Mouse (Mus musculus) MEL (cell line): ENCODE data around the gene Auts2. TPM values are rescaled to one million over a fixed set of nuclear protein-coding genes. Genes with fewer than 3 reads are reported as not detected.

Experiments used
- DNase-seq: peaks from one replicate; pipeline ENCODE4 v3.0.0; 2011; ENCODE audit warnings: low read depth, low spot score
- H3K27ac ChIP-seq: 2 replicates; pipeline ENCODE4 v1.5.1; 2012; ENCODE audit warnings: low read depth, mild to moderate bottlenecking, control low read depth, low read length, moderate library complexity; ENCODE audit not compliant: control insufficient read depth
- H3K27me3 ChIP-seq, 2 experiments: fragments of 150-350 bp in 1 of 2; sonication (generic) in 1 of 2; 2 replicates each; pipeline ENCODE4 v1.6.1; 2012; ENCODE audit warnings: low read length in 2 of 2, mild to moderate bottlenecking in 2 of 2, improper control_type of control experiment in 1 of 2, moderate library complexity in 1 of 2; ENCODE audit not compliant: insufficient read depth in 2 of 2, control insufficient read depth in 1 of 2
- H3K36me3 ChIP-seq, 2 experiments: 2 replicates each; pipeline ENCODE4 v1.6.1; 2012 to 2014; ENCODE audit warnings: low read length in 2 of 2, improper control_type of control experiment in 1 of 2, inconsistent platforms in 1 of 2, mild to moderate bottlenecking in 1 of 2; ENCODE audit not compliant: insufficient read depth in 2 of 2, control insufficient read depth in 1 of 2
- H3K4me1 ChIP-seq, 2 experiments: fragments of 150-350 bp in 1 of 2; sonication (generic) in 1 of 2; 2 replicates each; pipeline ENCODE4 v1.6.1; 2012; ENCODE audit warnings: low read length in 2 of 2, improper control_type of control experiment in 1 of 2, mild to moderate bottlenecking in 1 of 2; ENCODE audit not compliant: insufficient read depth in 2 of 2, control insufficient read depth in 1 of 2
- H3K4me3 ChIP-seq, 2 experiments: fragments of 150-350 bp in 1 of 2; sonication (generic) in 1 of 2; 2 replicates each; pipeline ENCODE4 v1.5.1; 2012; ENCODE audit warnings: low read depth in 2 of 2, low read length in 2 of 2, mild to moderate bottlenecking in 2 of 2, moderate library complexity in 2 of 2, control low read depth in 1 of 2, improper control_type of control experiment in 1 of 2; ENCODE audit not compliant: control insufficient read depth in 1 of 2, insufficient read depth in 1 of 2
- H3K79me2 ChIP-seq: 2 replicates; pipeline ENCODE4 v1.6.1; 2012; ENCODE audit warnings: mild to moderate bottlenecking, low read length, moderate library complexity; ENCODE audit not compliant: control insufficient read depth, poor library complexity, insufficient read depth
- H3K9ac ChIP-seq: 2 replicates; pipeline ENCODE4 v1.6.1; 2012; ENCODE audit warnings: low read depth, mild to moderate bottlenecking, control low read depth, low read length, moderate library complexity; ENCODE audit not compliant: control insufficient read depth, poor library complexity, severe bottlenecking
- H3K9me3 ChIP-seq: fragments of 150-350 bp; sonication (generic); replicated peaks from 2 replicates; pipeline ENCODE4 v1.6.1; 2012; ENCODE audit warnings: mild to moderate bottlenecking, low read length, improper control_type of control experiment, moderate library complexity; ENCODE audit not compliant: insufficient read depth
- BHLHE40 ChIP-seq: IDR thresholded peaks from 2 replicates; pipeline ENCODE4 v1.6.1; 2012; ENCODE audit warnings: low read depth, mild to moderate bottlenecking, inconsistent platforms, low read length, improper control_type of control experiment, borderline replicate concordance
- GABPA ChIP-seq: IDR thresholded peaks from 2 replicates; pipeline ENCODE4 v1.6.1; 2012; ENCODE audit warnings: low read depth, mild to moderate bottlenecking, inconsistent platforms, low read length, improper control_type of control experiment, moderate library complexity
- HCFC1 ChIP-seq: IDR thresholded peaks from 2 replicates; pipeline ENCODE4 v1.6.1; 2012; ENCODE audit warnings: low read depth, mild to moderate bottlenecking, inconsistent platforms, low read length, improper control_type of control experiment, moderate library complexity
- JUND ChIP-seq: IDR thresholded peaks from 2 replicates; pipeline ENCODE4 v1.6.1; 2011; ENCODE audit warnings: low read depth, mild to moderate bottlenecking, improper control_type of control experiment, low read length
- KAT2A ChIP-seq: conservative IDR thresholded peaks from 2 replicates; pipeline ENCODE4 v1.6.1; 2012; ENCODE audit warnings: low read depth, low read length, improper control_type of control experiment, inconsistent platforms
- MEF2A ChIP-seq: IDR thresholded peaks from 2 replicates; pipeline ENCODE4 v1.6.1; 2014; ENCODE audit warnings: low read depth, mild to moderate bottlenecking, inconsistent platforms, low read length, improper control_type of control experiment; ENCODE audit not compliant: poor library complexity, insufficient replicate concordance, severe bottlenecking; ENCODE audit errors: extremely low read depth
- MXI1 ChIP-seq: IDR thresholded peaks from 2 replicates; pipeline ENCODE4 v1.6.1; 2011; ENCODE audit warnings: mild to moderate bottlenecking, low read depth, low read length, improper control_type of control experiment
- MYC ChIP-seq: IDR thresholded peaks from 2 replicates; pipeline ENCODE4 v1.6.1; 2011; ENCODE audit warnings: low read depth, mild to moderate bottlenecking, low read length, improper control_type of control experiment, moderate library complexity
- POLR2A ChIP-seq, 2 experiments: IDR thresholded peaks; 2 replicates each; pipeline ENCODE4 v1.6.1; 2011 to 2012; ENCODE audit warnings: low read length in 2 of 2, mild to moderate bottlenecking in 2 of 2, control low read depth in 1 of 2, improper control_type of control experiment in 1 of 2, low read depth in 1 of 2, moderate library complexity in 1 of 2; ENCODE audit not compliant: control insufficient read depth in 1 of 2, insufficient read depth in 1 of 2, poor library complexity in 1 of 2
- SMC3 ChIP-seq: IDR thresholded peaks from 2 replicates; pipeline ENCODE4 v1.6.1; 2011; ENCODE audit warnings: low read depth, low read length, improper control_type of control experiment
- TCF12 ChIP-seq: IDR thresholded peaks from 2 replicates; pipeline ENCODE4 v1.6.1; 2014; ENCODE audit warnings: low read depth, mild to moderate bottlenecking, inconsistent platforms, low read length, improper control_type of control experiment, moderate library complexity
- UBTF ChIP-seq: IDR thresholded peaks from 2 replicates; pipeline ENCODE4 v1.6.1; 2012; ENCODE audit warnings: low read depth, mild to moderate bottlenecking, inconsistent platforms, low read length, improper control_type of control experiment, moderate library complexity, borderline replicate concordance; ENCODE audit not compliant: insufficient read depth
- USF1 ChIP-seq: IDR thresholded peaks from 2 replicates; pipeline ENCODE4 v1.6.1; 2014; ENCODE audit warnings: low read depth, mild to moderate bottlenecking, inconsistent platforms, low read length, improper control_type of control experiment, moderate library complexity
- ZMIZ1 ChIP-seq: IDR thresholded peaks from 2 replicates; pipeline ENCODE4 v1.6.1; 2012; ENCODE audit warnings: low read depth, mild to moderate bottlenecking, inconsistent platforms, low read length, improper control_type of control experiment, moderate library complexity
- ZNF384 ChIP-seq: IDR thresholded peaks from 2 replicates; pipeline ENCODE4 v1.6.1; 2012; ENCODE audit warnings: low read depth, mild to moderate bottlenecking, inconsistent platforms, low read length, improper control_type of control experiment
- polyA plus RNA-seq, 2 experiments: library from polyadenylated mRNA; stranded (reverse) in 1 of 2; unstranded in 1 of 2; fragments of >175 nt in 1 of 2; fragments of >200 nt in 1 of 2; gene quantifications; 2 replicates each; pipeline versions ENCODE4 v1.2.1 to v1.2.4; 2012; ENCODE audit warnings: low replicate concordance in 2 of 2, low read depth in 1 of 2; ENCODE audit not compliant: insufficient read length in 2 of 2, insufficient read depth in 1 of 2, missing spikeins in 1 of 2
- total RNA-seq: library from RNA; depleted of rRNA; stranded (reverse); fragments of 300-350 nt; gene quantifications from 2 replicates; pipeline ENCODE4 v1.2.3, GENCODE M21; 2012

The Auts2 gene
- total and polyA plus RNA-seq, 3 experiments = not detected

DNA sequence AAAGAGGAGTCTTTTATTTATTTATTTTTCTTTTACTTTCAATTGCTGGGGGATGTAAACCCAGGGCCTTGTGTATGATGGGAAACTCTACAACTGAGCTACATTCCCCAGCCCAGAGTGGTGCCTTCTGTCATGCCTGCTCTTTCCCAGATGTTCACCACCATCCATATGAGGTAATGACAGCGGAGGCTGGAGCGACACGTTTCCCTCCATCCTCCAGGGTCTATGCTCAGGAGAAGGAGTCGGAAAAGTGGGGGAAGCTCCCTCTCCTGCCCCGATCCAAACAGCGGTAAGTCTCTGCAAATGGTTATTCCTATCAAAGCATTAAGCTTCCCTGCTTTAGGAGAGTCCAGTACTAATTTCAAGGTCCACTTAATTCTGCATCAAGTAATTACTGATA is 768.4 kb downstream of the Auts2 start:
- Histone ChIP-seq H3K9me3 (no peaks in the 10 kb centered on the region), H3K4me3 (no peak overlapping the region), H3K4me1 (no peaks in the 10 kb centered on the region), H3K36me3 (no peaks in the 10 kb centered on the region), H3K79me2 (no peaks in the 10 kb centered on the region), H3K27ac (no peak overlapping the region), H3K27me3 (no peaks in the 10 kb centered on the region), H3K9ac (no peak overlapping the region)
- no peak for DNase-seq
- TF ChIP-seq UBTF (no peak), USF1 (no peak), TCF12 (no peak), ZMIZ1 (no peak), BHLHE40 (no peak), HCFC1 (no peak), MYC (no peak)

DNA sequence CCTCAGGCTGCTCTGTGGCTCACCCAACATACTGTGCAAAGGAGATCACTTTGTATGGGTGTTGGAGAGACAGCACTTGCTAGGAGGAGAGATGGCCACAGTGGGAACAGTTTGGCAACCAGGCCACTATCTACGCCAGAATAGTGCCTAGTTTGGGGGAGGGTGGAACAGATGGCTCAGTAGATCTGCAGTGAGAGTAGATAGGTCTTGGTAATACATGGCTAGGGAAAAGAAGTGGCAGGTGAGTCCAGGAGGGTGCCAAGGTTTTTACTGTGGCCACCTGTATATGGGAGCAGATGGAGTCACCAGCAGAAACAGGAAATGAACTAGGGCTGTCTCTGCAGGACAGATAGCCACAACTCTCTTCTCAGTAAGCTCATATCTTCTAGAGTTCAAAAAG is 770.5 kb downstream of the Auts2 start:
- TF ChIP-seq JUND (no peak), POLR2A (IDR thresholded peaks at IDR 0.05; ENCODE audit: control insufficient read depth in 1 of 2, insufficient read depth in 1 of 2, low read depth in 1 of 2, low read length in 2 of 2, poor library complexity in 1 of 2) (no peak), MEF2A (no peak), BHLHE40 (no peak), ZNF384 (no peak), SMC3 (no peak), ZMIZ1 (no peak), MXI1 (no peak)
- TF ChIP-seq, all 39 proteins: peak for 0
- Histone ChIP-seq H3K9ac (no peak overlapping the region), H3K36me3 (no peaks in the 10 kb centered on the region), H3K27ac (no peak overlapping the region), H3K27me3 (no peaks in the 10 kb centered on the region), H3K4me1 (no peaks in the 10 kb centered on the region), H3K79me2 (no peaks in the 10 kb centered on the region), H3K4me3 (no peak overlapping the region), H3K9me3 (no peaks in the 10 kb centered on the region)
- DNase-seq = no peak

DNA sequence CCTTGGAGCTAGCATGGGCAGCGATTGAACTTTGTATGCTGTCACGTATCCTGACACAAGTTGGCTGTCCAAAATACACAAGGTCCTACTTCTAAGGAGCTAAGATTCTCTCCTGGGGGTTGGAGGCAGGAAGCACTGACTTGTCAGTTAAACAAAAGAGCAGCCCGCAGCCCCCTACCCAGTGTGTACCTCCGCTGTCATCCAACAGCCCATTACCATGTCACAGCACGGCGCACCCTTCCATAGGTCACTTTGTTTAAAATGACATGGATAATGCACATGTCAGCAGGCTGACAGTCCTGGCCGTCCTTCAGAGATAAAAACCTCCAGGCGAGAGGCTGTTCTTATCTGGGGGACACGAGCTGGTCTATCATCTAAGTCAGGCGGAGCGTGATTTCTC is 773.9 kb downstream of the Auts2 start:
- no peaks in the 10 kb centered on the region for H3K36me3 ChIP-seq
- no peaks in the 10 kb centered on the region for H3K27me3 ChIP-seq
- H3K4me1 ChIP-seq = no peaks in the 10 kb centered on the region
- no peak for TF ChIP-seq UBTF
- TF ChIP-seq GABPA = no peak
- TF ChIP-seq KAT2A = no peak
- no peaks in the 10 kb centered on the region for H3K9me3 ChIP-seq
- no peak overlapping the region for H3K4me3 ChIP-seq
- no peak overlapping the region for H3K27ac ChIP-seq
- H3K9ac ChIP-seq = no peak overlapping the region
- no peaks in the 10 kb centered on the region for H3K79me2 ChIP-seq
- no peak for DNase-seq
